Mouse (Mus musculus) olfactory bulb, adult 2 months (tissue): Measurements from ENCODE around the gene Cdc34.

Experiments
- CTCF ChIP-seq: fragments of 200-500 bp; IDR thresholded peaks from 2 replicates; pipeline ENCODE4 v1.5.1; 2012; ENCODE audit warnings: low read depth, mild to moderate bottlenecking, low read length, moderate library complexity; ENCODE audit not compliant: insufficient read depth
- POLR2A ChIP-seq: fragments of 200-500 bp; IDR thresholded peaks from 2 replicates; pipeline ENCODE4 v1.6.1; 2012; ENCODE audit warnings: mild to moderate bottlenecking, low read depth, low read length, moderate library complexity; ENCODE audit not compliant: insufficient read depth

DNA sequence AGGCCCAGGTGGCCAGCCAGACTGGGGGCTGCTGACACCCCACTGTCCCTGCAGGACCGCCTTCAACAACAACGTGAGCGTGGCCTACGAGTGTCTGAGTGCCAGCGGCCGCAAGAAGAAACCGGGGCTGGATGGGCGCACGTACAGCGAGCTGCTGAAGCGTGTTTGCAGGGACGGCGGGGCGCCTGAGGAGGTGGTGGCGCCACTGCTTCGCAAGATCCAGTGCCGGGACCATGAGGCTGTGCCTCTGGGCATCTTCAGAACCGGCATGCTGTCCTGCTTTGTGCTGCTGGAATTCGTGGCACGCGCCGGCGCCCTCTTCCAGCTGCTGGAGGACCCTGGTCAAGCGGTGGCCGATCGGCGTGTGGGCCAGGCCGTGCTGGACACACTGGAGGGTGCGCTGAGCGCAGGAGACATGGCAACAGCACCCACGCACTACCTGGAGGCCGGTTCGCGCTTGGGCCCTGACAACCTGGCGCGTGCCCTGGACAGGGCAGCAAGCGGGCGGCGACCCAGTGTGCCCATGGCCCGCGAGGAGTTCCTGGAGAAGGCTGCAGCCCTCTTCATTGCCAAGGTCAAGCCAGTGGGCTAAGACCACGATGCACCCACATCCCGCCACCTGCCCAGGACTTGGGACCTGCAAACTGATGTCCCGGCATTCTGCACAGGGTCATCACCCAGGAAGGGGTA lies 6.5 kb upstream of the Cdc34 start:
- TF ChIP-seq CTCF (no peak), POLR2A (no peak)
